Mouse (Mus musculus): ENCODE measurements around the gene Gabarapl2. TPM values are rescaled to one million over a fixed set of nuclear protein-coding genes. Genes with fewer than 3 reads are reported as not detected.

Gabarapl2 gene
- polyA plus RNA-seq, 1 experiment from 2014 or later = 220 TPM

Other genes with a start within 250 kb of the Gabarapl2 start
- gene Ctrb1, start 249.7 kb upstream of the Gabarapl2 start, polyA plus RNA-seq (2015; fragmentation: Nextera tagmentation; extraction: Ambion mirVana) = 0.43 and 2.9 TPM in 2 replicates
- 40.1 and 45.3 TPM in 2 replicates for gene Bcar1, start 196.9 kb upstream of the Gabarapl2 start, polyA plus RNA-seq (2015; fragmentation: Nextera tagmentation; extraction: Ambion mirVana)
- 117 and 122 TPM in 2 replicates for gene Cfdp1, start 86.4 kb upstream of the Gabarapl2 start, polyA plus RNA-seq (2015; fragmentation: Nextera tagmentation; extraction: Ambion mirVana)
- gene Tmem170, start 64.0 kb upstream of the Gabarapl2 start, polyA plus RNA-seq (2015; fragmentation: Nextera tagmentation; extraction: Ambion mirVana) = 3.8 and 4.4 TPM in 2 replicates
- 0.23 and 1.1 TPM in 2 replicates for gene Chst5, start 30.3 kb upstream of the Gabarapl2 start, polyA plus RNA-seq (2015; fragmentation: Nextera tagmentation; extraction: Ambion mirVana)
- gene Tmem231, start 6.8 kb upstream of the Gabarapl2 start, polyA plus RNA-seq (2015; fragmentation: Nextera tagmentation; extraction: Ambion mirVana) = 3.9 and 5.6 TPM in 2 replicates
- gene Adat1, start 51.6 kb downstream of the Gabarapl2 start, polyA plus RNA-seq (2015; fragmentation: Nextera tagmentation; extraction: Ambion mirVana) = 4.8 and 6.1 TPM in 2 replicates
- 114 and 131 TPM in 2 replicates for gene Kars, start 70.6 kb downstream of the Gabarapl2 start, polyA plus RNA-seq (2015; fragmentation: Nextera tagmentation; extraction: Ambion mirVana)
- gene Terf2ip, start 70.7 kb downstream of the Gabarapl2 start, polyA plus RNA-seq (2015; fragmentation: Nextera tagmentation; extraction: Ambion mirVana) = 15.6 and 18.0 TPM in 2 replicates
- gene Gm6793, start 74.3 kb downstream of the Gabarapl2 start, polyA plus RNA-seq (2015; fragmentation: Nextera tagmentation; extraction: Ambion mirVana) = 0.33 and 0.66 TPM in 2 replicates